Mouse (Mus musculus) naive thymus-derived CD4-positive, alpha-beta T cell, adult 2 months (primary cell): Measurements from ENCODE around the gene Cops3.
A peak's percentile ranks its signal among the peaks of the same experiment; 100 is the strongest.

Source experiments
- DNase-seq: peaks from one replicate; pipeline ENCODE4 v3.0.0-alpha.2; 2011; ENCODE audit warnings: low read depth

Gene Cops3

DNA sequence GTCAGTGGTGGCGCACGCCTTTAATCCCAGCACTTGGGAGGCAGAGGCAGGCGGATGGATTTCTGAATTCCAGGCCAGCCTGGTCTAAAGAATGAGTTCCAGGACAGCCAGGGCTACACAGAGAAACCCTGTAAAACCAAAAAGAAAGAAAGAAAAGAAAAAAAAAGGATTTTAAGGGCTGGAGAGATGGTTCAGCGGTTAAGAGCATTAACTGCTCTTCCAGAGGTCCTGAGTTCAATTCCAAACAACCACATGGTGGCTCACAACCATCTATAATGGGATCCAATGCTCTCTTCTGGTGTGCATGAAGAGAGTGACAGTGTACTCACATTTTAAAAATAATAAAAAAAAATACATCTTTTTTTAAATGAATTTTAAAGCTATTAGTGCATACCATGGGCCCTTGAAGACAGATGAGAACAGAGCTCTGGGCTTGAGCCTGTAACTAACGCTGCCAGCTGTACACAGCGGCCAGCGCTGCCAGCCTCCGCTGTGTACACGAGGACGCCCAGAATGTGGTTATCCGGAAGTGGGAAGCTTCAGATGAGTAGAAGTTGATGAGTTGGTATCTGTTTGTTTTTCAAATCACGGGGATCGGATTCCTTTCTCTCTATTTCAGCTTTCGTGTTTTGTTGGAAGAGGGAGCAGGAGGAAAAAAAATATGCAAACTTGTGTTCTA, 29.0 kb downstream of the Cops3 start:
- DNase-seq = peak; percentile 32

DNA sequence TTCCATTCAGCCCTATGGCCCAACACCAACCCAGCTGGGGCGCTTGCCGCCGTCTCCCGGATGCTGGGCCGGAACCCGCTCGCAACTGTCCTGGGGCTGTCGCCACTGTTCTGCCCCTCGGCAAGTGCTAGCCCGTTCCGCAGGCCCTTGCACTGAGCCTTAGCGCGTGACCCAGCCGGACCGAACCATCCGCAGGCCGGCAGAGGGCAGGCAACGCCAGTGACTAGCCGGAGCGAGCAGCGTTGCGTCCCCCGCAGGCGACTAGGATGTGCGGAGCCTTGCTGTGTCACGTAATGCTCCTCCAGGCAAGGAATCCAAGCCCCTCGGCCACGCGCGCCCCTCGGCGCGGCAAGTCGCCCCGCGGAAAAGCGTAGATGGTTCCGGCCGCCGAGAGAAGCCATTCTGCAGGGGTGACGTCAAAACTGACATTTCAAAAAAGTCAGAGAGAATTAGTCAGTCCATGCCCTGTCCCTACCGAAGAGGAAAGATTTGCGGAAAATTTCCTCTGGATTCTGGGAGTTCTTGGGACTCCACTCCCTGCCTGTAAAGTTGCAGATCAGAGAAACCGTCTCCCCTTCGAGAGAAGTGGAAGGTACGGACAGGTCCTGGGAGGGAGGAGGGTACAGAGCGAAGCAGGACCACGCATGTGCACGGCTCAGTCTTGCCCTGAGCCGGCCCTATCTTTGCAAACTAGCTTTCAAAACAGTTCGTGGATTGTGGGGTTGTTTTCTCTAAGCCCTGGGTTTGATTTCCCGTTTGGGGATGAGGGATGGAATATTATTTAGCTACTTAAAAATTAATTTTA, 29.8 kb downstream of the Cops3 start, which contains the start of gene Flcn:
TSS of gene Flcn (minus strand) at position 347 of the 805 bp plus-strand sequence.
- DNase-seq = peak; percentile 95

GRCm38 (mm10) chr11:59809071-59809669, 30.5 kb downstream of the Cops3 start:
- peak; percentile 77 for DNase-seq

GRCm38 (mm10) chr11:59808170-59808960, 31.3 kb downstream of the Cops3 start:
- DNase-seq = no peak

DNA sequence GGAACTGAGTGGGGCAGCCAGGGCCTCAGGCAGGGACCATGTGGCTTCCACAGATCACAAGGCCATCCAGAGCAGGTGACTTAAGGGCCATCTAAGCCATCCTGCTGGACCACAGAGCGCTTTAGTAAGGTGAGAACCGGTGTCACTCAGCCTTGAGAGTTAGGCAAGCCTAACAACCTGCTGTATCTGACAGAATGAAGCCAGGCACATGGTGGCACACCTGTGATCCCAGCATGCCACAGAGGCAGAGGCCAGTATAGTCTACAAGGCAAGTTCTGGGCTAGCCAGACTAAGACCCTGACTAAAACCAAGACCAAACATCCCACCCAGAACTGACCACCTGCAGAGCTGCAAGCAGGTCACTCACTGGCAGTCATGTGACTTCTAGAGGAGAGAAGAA, 34.0 kb downstream of the Cops3 start:
- DNase-seq = no peak

DNA sequence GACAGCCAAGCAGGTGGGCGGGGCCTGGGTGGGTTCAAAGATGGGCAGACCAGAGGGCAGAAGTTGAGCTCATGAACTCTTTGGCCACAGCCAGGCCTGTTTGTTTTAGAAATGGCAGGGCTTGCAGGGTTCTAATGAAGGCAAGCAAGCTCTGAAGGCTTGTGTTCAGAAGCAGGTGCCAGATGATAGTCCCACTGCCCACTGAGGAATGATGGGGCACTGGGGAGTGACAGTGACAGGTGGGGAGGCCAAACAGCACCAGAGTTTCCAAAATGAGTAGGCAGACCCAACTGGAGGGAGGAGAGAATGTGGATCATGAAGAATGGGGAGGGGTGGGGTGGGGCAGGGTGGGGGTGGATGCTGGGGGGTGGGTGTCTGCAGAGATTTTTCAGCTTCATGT, 34.4 kb downstream of the Cops3 start:
- DNase-seq = no peak

- DNase-seq = no peak
Observed at GRCm38 (mm10) chr11:59804409-59805110, 35.1 kb downstream of the Cops3 start.

GRCm38 (mm10) chr11:59803516-59803915, 36.1 kb downstream of the Cops3 start:
- no peak for DNase-seq

- DNase-seq = no peak
Observed at GRCm38 (mm10) chr11:59801881-59802280, 37.8 kb downstream of the Cops3 start.

GRCm38 (mm10) chr11:59800412-59800811, 39.2 kb downstream of the Cops3 start:
- no peak for DNase-seq

DNA sequence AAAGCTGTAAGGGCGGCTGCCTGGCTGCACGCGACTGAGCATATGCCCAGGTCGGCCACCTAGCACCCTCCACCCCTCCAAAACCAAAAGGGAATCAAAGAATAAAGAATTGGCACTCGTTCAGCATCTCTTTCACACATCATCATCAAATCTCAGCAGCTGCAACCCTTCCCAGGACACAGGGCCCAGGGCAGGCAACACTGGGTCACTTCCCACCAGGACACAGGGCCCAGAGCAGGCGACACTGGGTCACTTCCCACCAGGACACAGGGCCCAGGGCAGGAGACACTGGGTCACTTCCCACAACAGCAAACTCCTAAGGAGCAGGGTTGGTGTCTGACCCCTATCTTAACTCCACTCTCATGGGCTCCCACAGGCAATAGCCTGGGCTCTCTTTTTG, 46.2 kb downstream of the Cops3 start:
- no peak for DNase-seq

GRCm38 (mm10) chr11:59789311-59789710, 50.3 kb downstream of the Cops3 start:
- DNase-seq = no peak

DNA sequence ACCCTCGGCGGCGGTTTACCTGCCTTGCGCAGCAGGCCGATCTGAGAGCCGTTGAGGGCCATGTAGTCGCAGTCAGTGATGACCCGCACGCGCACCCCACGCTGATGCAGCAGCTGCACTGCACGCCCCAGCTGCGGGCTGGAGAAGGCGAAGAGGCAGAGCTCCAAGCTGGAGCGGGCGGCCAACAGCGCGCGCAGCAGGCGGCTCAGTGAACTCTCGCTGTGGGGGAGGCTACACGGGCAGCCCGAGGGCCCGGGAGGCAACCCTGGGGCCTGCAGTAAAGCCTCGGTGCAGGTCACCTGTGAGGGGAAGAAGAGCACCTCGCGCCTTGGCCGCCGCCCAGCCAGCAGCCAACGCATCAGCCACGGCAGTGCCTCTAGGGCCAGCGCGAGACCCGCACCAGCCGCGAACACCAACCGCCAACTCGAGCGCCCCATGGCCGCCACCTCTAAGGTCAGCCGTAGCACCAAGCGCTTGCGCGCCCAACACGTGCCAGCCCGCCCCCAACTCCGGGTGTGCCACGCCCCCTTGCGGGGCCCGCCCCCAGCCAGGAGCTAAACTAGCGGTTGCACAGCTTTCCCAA, 52.3 kb downstream of the Cops3 start, which contains the start of gene Pld6:
TSS of gene Pld6 (minus strand) at position 447 of the 583 bp plus-strand sequence.
- peak; percentile 32 for DNase-seq

DNA sequence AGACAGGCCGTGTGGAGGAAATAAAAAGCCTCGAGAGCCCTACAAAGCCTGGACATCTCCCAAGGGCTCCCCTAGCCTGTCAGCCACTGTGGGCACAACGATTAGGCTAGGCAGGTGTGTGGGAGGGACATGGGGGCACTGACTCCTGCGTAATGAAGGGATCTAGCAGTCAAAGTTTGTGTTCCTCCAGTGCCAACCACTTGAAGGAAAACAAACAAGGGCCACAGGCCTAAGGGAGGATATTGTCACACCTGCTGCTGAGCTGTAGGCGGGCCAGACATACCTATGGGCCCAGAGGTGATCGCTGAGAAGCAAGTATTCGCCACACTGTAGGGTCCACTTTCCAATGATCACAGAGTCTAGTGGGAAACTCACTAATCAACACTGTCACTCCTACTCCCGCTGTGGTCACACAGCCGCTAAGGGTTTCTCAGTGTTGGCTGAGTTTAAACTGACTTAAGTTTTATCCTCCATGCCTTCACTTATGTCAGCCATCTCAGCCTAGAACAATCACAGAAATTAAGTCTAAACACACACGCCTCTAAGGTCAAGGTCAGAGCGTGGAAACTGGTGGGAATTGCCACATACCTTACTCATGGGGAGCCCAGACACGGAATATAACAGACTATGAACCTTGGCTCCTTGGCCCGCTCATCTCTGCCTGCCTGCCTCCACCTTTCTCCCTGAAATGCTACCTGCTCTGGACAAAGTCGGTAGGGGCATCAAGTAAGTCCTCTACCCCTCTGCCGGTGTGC, 53.0 kb downstream of the Cops3 start:
- DNase-seq = no peak

DNA sequence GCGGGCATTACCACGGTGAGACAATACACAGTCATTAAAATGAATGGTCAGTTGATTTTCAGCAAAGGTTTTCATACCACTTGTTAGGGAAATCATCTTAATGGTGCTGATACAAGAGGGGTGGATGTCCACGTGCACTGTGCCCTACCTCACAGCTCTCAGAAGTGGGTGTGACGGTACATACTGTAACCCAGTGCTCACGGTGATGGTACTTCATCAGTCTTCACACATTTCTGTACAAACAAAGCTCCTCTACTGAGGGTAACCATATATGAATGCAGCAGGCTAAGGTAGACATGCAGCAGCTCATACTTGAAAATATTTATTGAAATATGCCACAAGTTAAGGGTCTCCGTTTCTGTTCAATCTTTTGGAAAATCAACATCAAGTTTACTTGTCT, 56.0 kb downstream of the Cops3 start:
- no peak for DNase-seq

DNA sequence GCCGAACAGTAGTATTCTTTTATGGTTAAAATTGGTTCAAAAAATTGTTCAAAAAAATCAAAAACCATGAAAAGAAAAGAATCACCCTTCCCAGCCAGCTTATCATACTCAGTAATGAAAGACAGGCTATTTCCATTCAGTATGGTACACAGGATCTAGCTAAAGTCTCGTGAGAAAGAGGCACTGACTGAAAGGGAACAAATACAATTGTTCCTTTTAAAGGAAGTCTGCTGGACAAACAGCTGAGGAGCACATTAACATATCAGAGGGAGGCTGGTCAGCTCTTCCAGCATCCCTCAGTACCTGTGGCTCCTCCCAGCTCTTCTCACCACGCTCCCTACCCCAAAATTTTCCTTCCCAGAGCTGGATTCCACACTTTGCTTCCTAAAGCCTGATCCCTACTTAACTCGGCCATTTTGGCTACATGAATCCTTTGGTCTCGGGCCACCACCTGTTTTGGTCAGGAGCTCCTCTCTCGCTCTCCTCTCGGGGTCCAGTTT, 57.5 kb downstream of the Cops3 start:
- DNase-seq = no peak

DNA sequence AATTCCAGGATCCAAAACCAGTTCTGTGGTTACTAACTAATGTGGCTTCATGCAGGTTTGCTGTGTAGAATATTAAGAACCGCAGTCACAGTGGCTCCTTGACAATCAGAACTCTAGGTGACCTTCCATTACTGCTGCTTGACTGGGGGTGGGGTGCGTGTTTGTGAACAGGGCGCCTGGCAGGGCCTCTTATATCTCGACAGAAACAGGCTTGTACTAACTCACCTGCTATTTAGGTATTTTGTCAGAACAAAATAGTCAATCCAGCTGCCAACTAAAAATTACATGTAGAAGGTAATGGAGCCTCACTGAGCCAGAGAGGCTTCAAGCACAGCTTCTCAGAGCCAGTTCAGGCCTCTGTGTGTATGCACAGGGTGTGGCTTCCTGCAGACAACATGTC, 59.4 kb downstream of the Cops3 start:
- DNase-seq = no peak

DNA sequence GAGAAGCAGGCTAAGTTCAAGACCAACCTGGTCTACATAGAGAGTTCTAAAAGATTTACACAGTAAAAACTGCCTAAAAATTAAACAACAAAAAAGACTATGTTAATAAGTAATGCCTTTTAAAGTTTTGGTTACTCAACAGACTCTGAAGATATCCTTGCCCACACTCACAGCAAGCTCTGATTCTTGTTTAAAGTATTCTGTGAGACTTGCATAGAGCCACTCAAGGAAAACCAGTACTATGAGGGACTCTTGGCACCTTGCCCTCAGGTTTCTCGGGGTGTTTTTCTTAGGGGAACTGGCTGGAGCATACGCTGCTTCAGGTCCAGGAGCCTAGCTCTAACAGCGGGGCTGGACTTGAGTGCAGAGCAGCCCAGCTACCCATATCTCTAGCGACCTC, 60.2 kb downstream of the Cops3 start:
- no peak for DNase-seq

DNA sequence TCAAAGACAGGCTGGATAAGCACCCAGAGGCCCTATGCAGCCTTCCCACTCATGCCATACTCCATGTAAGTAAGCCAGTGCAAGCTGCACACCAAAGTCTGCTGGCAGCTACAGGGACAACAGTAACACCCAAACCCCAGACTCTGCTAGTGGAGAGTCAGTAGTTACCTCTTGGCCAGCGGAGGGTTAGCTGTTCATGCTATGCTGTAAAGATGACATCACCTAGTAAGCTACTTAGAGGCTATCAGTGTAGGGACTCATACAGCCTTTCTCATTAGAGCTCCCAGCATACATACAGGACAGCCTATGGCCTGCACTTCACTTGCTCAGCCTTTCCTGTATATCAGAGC, 60.8 kb downstream of the Cops3 start:
- DNase-seq = no peak

DNA sequence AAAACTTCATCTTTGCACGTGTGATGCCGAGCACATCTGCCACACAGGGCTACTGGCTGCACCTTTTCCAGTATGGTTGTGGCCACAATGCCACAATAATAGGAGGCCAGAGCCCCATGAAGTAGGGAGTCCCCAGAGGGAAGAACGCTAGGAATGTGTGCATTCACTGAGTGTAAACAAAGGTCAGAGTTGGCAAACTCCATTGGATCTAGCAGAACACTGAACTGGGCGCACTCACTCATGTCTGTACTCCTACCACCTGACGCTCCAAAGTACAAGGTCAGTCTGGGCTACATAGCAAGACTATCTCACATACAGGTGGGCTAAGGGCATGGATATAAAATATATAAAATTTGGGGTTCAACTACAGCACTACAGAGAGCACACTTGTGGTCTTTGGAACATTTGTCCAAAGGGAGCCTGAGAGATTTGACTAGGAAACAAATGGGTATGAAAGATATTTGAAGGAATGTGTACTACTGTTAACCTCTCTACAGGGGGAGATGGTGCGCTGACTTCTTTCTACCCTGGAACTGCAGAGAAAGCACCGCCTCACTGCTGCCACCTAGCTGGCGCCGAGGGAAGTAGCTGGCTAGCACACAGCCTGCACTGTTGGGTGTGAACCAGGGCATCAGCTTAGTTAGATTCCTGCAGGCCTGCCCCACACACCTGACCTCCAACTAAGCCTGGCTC, 61.3 kb downstream of the Cops3 start:
- peak; percentile 79 for DNase-seq
